Mouse (Mus musculus) skeletal muscle tissue, adult 2 months (tissue): ENCODE measurements around the gene Wwox.

Source experiments
- DNase-seq: peaks from one replicate; pipeline ENCODE4 v3.0.0-alpha.2; 2012; ENCODE audit warnings: low read depth, low spot score

Wwox gene

DNA sequence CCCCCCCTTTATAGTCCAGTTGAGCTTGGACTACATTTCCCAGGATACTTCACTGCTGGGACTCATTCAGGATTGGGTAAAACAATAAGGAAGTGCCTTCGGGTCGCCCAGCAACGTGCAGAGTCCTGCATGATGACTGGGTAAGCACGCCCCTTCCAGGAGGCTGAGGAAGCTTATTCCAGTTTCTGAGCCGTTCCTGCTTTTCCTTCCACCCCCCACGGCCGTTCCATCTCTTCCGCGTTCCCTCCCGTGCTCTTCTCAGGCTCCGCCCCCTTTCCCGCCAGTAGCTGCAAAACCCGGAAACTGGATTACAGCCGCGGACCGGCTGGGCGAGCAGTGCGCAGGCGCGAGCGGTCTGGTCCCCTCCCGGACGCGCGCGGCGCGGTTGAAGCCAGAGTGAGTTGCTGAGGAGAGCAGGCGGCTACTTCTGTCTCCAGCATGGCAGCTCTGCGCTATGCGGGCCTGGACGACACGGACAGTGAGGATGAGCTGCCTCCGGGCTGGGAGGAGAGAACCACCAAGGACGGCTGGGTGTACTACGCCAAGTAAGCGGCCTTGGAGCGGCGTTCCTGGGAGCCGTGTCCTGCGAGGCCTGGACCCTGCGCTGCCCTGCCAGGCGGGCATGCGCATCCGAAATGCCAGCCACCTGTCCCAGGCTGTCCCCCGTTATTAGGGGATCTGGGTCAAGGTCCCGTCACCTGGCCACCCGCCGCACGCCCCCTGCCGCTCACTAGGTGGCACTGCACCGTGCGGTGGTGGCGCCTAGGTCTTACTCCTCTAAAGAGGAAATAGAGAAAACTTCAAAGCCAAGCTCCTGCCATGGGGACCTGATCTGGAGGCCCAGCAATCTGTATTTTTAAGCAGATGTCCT lies at the start of gene Wwox:
Gene Wwox, plus strand, starts transcription at position 322 of the 871 bp plus-strand sequence.
- DNase-seq: peak; percentile 99

- no peak for DNase-seq
Observed at GRCm38 (mm10) chr8:114390465-114391254, 48.8 kb upstream of the Wwox start.

- no peak for DNase-seq
Observed at GRCm38 (mm10) chr8:114398326-114398725, 41.1 kb upstream of the Wwox start.

GRCm38 (mm10) chr8:114399273-114399672 lies 40.2 kb upstream of the Wwox start:
- no peak for DNase-seq

DNA sequence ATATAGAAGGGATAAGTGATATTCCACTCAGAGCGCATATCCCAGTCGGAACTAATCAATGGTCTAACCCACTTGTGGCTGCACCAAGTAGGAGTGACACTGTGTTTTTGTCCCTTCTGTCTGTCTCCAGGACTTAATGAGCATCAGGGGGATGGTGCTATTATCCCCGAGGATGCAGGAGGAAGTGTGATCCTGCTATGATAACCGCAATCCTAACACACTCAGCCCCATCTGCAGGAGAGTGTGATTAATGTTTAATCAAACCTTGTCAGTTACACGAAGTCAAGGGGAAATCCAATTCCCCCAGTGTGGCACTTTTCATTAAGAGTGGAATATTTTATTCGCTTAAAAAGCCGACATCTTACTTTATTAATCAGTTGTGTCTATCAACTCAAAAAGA lies 37.8 kb upstream of the Wwox start:
- DNase-seq: no peak

DNA sequence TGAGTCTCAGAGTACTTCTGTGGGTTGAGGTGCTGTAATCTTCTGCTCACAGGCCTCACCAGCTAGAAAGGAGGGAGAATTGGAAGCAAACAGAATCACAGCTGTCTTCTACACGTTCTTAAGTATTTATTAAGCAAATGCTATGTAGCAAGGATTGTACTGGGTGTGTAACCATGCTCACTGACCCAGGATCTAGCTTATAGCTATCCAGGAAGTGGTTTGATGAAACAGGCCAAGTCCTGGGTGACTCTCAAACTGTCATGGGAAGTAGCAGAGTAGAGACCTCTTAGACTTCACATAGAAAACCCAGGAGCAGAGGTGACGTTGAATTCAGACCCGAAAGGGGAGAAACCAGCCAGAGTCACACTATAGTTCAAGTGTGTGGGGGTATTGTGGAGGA lies 28.0 kb upstream of the Wwox start:
- DNase-seq: no peak

- DNase-seq: no peak
Observed at GRCm38 (mm10) chr8:114417786-114418185, 21.7 kb upstream of the Wwox start, which contains the start of gene Clec3a. Gene Clec3a, plus strand, starts transcription at chr8:114418086.

DNA sequence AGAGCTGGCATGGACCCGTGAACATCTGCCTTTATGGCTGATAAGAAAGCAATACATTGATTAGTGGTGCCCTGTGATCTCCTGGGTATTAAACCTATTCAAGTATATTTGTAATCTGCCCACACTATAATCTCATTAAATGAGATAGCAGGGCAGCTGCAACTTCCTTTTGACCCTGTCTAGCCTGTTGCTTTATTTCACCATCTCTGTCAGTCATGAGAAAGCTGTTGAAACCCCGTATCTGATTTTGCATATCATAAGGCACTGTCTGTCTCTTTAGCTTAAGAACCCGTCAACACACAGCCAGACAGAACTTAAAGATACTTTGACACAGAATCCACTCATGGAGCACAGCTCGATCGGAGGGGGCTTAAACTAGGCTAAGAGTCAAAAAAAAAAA lies 21.0 kb upstream of the Wwox start:
- no peak for DNase-seq

GRCm38 (mm10) chr8:114418904-114419303 lies 20.6 kb upstream of the Wwox start:
- no peak for DNase-seq

DNA sequence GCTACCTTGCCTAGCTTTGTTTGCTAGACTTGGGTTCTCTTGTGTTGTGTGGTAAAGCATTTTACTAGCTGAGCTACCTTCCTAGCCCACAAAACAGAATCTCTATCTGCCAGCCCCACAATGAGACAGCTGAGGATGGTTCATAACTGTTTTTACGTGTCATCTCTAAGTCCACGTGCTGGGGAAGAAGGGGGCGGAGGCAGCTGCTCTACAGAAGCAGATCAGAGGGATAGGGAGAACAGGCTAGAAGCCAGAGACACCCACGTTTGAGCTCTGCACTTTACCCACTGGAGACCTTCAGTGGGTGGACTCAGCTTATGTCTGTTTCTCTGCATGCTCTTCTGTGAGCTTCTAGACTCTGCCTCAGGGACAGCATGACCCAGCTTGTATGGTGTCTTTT lies 17.9 kb upstream of the Wwox start:
- no peak for DNase-seq

GRCm38 (mm10) chr8:114438236-114438635 lies 1.2 kb upstream of the Wwox start:
- DNase-seq: peak; percentile 44

DNA sequence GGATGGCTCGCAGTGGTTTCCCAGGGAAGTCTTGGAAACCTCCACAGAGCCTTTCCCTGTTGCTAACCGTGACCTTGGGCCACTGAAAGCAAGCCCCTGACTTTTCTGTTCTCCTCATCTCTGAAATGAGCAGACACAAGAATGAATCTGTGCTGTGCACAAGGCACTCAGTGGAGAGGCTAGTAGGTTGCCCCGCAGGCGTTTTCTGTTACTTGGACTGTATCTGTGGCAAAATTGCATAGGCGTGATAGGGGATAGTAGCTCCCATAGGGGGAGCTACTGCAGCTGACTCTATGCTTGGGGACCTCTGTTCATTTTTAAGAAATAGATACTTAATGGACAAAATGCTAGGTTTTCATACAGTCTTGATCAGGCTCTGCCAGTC lies 742 bp downstream of the Wwox start:
- no peak for DNase-seq

DNA sequence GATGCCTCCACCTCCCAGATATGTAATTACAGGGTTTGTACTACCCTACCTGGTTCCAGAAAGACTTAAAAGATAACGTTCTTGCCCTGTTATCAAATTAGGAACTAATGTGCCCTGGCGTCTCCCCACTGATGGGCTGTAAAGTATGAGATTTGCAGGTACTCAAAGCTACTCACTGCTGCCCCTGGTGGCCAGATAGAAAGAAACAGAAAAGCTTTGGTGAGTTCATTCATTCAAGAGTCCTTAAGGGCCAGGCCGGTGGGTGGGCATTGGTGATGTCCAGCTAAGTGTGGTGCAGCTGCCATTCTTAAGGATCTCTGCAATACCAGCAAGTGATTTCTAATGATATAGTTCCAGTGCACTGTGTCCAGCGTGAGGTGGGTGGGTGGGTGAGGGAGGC lies 2.2 kb downstream of the Wwox start:
- DNase-seq: no peak

DNA sequence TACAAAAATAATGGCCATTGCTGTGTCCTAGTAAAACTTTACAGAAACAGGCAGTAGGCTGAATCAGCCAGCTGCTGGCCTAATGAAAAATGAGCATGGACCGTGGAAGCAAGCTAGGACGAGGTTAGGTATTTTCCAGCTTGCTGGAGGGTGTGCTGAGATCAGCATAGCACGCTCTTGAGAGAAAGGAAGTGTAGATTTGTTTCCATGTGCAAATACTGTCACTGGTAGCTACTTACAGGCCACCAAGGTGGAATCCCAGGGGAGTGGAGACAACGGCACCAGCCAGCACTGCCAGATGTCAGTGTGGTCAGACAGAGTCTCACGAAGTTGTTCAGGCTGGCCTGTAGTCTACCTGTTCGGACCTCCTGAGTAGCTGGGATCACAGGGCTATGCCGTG lies 7.4 kb downstream of the Wwox start:
- no peak for DNase-seq

DNA sequence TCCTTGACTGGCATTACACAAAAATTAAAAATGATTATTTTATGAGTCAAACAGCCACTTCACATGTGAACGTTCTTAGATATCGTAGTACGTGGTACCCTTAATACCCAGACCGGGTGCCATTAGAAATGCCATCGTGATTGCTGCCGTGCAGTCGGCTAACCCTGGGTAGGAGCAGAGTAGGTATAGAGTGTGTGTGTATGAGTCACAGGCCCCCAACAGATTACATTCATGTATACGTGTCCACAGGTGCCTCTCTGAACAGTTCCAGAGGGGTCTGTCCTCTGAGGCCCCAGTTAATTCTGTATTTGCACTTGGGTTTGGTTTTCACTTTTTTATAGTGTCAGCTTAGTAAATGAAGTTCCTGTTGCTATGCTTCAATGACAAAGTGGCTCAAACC lies 12.8 kb downstream of the Wwox start:
- DNase-seq: no peak

DNA sequence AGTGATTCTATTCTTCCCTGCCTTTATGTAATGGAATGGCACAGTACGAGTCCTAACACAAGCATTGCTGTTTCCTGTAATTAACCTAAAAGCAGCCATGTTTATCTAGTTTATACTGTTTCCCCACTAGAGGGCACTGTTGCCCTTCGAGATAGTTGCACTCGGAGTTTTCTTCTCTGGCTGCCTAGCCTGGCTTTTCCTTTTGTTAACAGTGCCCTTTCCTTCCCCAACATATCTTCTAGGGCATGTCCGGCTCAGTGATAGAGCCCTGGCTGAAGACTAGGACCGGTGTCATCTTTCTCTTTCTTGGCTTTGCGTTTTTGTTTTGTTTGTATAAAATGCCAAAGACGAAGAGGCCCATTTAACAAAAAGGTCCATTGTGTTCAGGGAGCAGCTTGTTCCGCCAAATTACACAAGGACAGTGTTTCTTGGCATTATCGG lies 13.3 kb downstream of the Wwox start:
- peak; percentile 78 for DNase-seq

GRCm38 (mm10) chr8:114455302-114455701 lies 15.8 kb downstream of the Wwox start:
- DNase-seq: no peak

GRCm38 (mm10) chr8:114455953-114456352 lies 16.5 kb downstream of the Wwox start:
- DNase-seq: peak; percentile 55

GRCm38 (mm10) chr8:114458113-114458784 lies 18.8 kb downstream of the Wwox start:
- DNase-seq: no peak

DNA sequence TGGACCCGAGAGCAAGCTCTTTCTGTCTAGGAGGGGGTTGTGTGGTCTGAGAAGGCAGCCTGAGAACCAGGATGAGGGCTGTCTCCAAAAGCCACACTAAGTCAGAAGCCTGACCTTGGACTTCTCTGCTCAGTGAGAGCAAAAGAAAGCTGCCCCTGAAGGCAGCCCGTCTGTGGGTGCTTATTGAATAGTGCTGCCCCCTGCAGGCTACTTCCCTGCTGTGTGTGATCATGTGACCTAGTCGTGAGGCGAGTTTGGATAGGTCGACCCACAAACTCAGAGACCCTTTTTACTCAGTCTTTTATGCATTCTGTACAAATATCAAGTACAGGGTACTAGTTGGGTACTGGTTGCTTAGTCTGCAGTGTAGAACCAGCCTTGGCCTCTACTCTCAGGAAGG lies 21.1 kb downstream of the Wwox start:
- no peak for DNase-seq

- no peak for DNase-seq
Observed at GRCm38 (mm10) chr8:114462591-114462990, 23.1 kb downstream of the Wwox start.

DNA sequence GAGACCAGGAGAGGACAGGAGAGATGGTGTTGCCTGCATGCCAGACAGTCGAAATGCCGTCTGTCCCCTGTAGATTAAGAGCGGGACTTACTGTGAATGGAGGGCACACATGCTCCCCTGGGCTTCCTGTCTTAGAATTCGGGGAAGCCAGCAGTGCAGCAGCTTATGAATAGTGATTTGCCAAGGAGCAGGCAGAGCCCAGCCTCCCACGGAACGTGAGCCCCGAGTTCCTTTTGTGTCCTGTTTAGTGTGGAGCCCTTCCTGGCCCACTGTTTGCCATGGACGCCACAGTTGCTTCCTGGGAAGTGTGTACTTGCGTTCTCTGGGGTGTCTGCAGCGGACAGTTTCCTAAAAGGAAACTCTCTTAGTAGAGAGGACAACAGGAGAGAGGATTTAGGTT lies 23.9 kb downstream of the Wwox start:
- no peak for DNase-seq
